Mouse (Mus musculus) lung, embryonic 16.5 days (tissue): ENCODE results near the gene 2310050C09Rik. TPM values are rescaled to one million over a fixed set of nuclear protein-coding genes. Genes with fewer than 3 reads are reported as not detected.
A peak's percentile ranks its signal among the peaks of the same experiment; 100 is the strongest.

ENCODE experiments used
- ATAC-seq: fragments of 200-750 bp; cut with Nextera tagmentation; 2 replicates; pipeline ENCODE4 v1.8.0; 2017; ENCODE audit warnings: low read depth, mild to moderate bottlenecking, moderate library complexity
- H3K27ac ChIP-seq: fragments of 300-500 bp; sonication (generic); 2 replicates; pipeline ENCODE4 v1.5.1; 2014; ENCODE audit warnings: mild to moderate bottlenecking, control low read depth, low read length
- H3K27me3 ChIP-seq: fragments of 300-500 bp; sonication (generic); 2 replicates; pipeline ENCODE4 v1.6.1; 2014; ENCODE audit warnings: low read depth, low read length, mixed read lengths; ENCODE audit not compliant: control insufficient read depth, insufficient read depth
- H3K36me3 ChIP-seq: fragments of 300-500 bp; sonication (generic); 2 replicates; pipeline ENCODE4 v1.6.1; 2014; ENCODE audit warnings: low read length; ENCODE audit not compliant: control insufficient read depth, insufficient read depth
- H3K4me1 ChIP-seq: fragments of 300-500 bp; sonication (generic); replicated peaks from 2 replicates; pipeline ENCODE4 v1.6.1; 2014; ENCODE audit warnings: low read length, mixed read lengths; ENCODE audit not compliant: control insufficient read depth, insufficient read depth
- H3K4me2 ChIP-seq: fragments of 300-500 bp; sonication (generic); 2 replicates; pipeline ENCODE4 v1.6.1; 2014; ENCODE audit warnings: low read depth, low read length, control low read depth
- H3K4me3 ChIP-seq: fragments of 300-500 bp; sonication (generic); 2 replicates; pipeline ENCODE4 v1.5.1; 2014; ENCODE audit warnings: mild to moderate bottlenecking, low read length, control low read depth
- H3K9ac ChIP-seq: fragments of 300-500 bp; sonication (generic); 2 replicates; pipeline ENCODE4 v1.6.1; 2014; ENCODE audit warnings: low read length, control low read depth
- H3K9me3 ChIP-seq: fragments of 300-500 bp; sonication (generic); 2 replicates; pipeline ENCODE4 v1.6.1; 2016; ENCODE audit warnings: low read length; ENCODE audit not compliant: control insufficient read depth
- WGBS: fragments of 180-500 bp; shearing (Covaris S2); extraction: QIAGEN DNeasy Blood & Tissue Kit; methylation state at CpG from one replicate; pipeline ENCODE4 v1.1.7; 2014; 5-methylcytosine and 5-hydroxymethylcytosine counted together
- polyA plus RNA-seq: library from polyadenylated mRNA; unstranded; fragments of >200 nt; fragmentation: Nextera tagmentation; extraction: Ambion mirVana; gene quantifications from 2 replicates; pipeline ENCODE4 v1.2.1, GENCODE M21; 2015

Gene 2310050C09Rik
- polyA plus RNA-seq, result not detected in 2 replicates

- WGBS, result 64% methylated on average over 4 of the region's 4 CpGs
- no peak within 1 kb of the TSS for H3K27ac ChIP-seq
- no peaks in the 10 kb centered on the region for H3K4me1 ChIP-seq
Observed at GRCm38 (mm10) chr3:92870116-92870515, at the start of gene 2310050C09Rik. Gene 2310050C09Rik (minus strand): TSS chr3:92870216.

DNA sequence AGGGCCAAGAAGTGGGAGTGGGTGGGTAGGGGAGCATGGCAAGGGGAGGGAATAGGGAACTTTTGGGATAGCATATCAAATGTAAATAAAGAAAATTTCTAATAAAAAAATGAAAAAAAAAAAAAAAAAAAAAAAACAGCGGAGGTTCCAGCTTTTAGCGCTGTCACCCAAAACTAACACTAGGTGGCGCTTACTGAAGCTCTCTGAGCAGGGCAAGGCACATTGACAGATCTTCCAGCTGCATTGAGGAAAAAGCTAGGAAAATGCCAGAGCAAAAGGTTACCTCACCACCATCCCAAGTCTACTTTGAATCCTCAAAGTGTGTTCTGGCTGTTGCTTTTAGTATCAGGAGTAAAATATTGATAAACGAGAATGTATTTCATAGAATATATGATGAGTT, 37.6 kb upstream of the 2310050C09Rik start:
- no peaks in the 10 kb centered on the region for H3K36me3 ChIP-seq
- no peak overlapping the region for H3K4me2 ChIP-seq
- no peak overlapping the region for H3K27ac ChIP-seq
- no peaks in the 10 kb centered on the region for H3K9me3 ChIP-seq
- no peak for ATAC-seq
- H3K9ac ChIP-seq, result no peak overlapping the region
- WGBS, result 26% methylated on average over 4 of the region's 4 CpGs
- H3K4me3 ChIP-seq, result no peak overlapping the region
- no peaks in the 10 kb centered on the region for H3K4me1 ChIP-seq
- H3K27me3 ChIP-seq, result no peaks in the 10 kb centered on the region

More at GRCm38 (mm10) chr3:92870116-92870515, at the start of gene 2310050C09Rik:
- Histone ChIP-seq H3K9ac (no peak within 1 kb of the TSS), H3K27me3 (no peaks in the 10 kb centered on the region), H3K4me3 (no peak within 1 kb of the TSS), H3K36me3 (no peaks in the 10 kb centered on the region), H3K4me2 (no peak within 1 kb of the TSS), H3K9me3 (no peaks in the 10 kb centered on the region)
- no peak for ATAC-seq

DNA sequence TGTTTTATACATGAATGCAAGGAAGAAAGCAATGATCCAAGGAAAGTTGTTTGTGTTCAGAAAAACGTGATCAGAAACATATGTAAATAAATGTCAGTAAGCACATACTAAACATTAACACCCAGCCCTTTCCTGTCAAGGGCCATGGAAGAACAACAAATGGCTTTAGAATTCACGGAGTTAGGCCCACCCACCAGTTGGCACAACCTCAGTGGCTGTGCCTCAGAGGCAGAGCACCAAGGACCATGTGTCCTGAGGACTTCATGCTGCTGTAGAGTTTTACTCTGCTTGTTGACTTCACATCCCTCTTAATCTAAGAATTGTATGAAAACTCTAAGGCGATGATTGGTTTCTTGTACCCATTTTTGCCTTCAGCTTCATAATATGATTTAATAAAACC, 35.2 kb upstream of the 2310050C09Rik start:
- ATAC-seq, result no peak
- Histone ChIP-seq H3K9me3 (no peaks in the 10 kb centered on the region), H3K36me3 (no peaks in the 10 kb centered on the region), H3K4me2 (no peak overlapping the region), H3K4me1 (no peaks in the 10 kb centered on the region), H3K9ac (no peak overlapping the region), H3K27ac (no peak overlapping the region), H3K27me3 (no peaks in the 10 kb centered on the region), H3K4me3 (no peak overlapping the region)
- WGBS, result 32% methylated on average over 3 of the region's 3 CpGs

DNA sequence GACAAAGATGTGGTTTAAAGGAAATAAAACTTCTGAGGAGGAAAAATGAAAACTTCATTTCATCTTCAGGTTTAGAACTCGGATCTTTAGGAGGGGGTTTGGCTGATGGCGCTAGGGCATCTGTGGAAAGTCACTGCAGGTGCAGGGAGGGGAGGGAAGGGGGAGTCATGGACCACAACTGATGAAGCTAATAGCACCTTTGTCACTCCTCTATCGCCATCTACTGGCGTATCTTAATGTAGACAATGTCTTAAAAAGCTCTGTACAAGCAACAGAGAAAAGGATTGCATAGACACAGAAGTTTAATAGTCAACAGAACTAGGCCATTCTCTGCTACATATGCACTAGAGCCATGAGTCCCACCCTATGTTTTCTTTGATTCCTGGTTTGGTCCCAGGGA, 33.6 kb upstream of the 2310050C09Rik start:
- H3K9ac ChIP-seq, result no peak overlapping the region
- 33% methylated on average over 4 of the region's 4 CpGs for WGBS
- no peaks in the 10 kb centered on the region for H3K9me3 ChIP-seq
- H3K27me3 ChIP-seq, result no peaks in the 10 kb centered on the region
- no peak overlapping the region for H3K27ac ChIP-seq
- H3K4me3 ChIP-seq, result no peak overlapping the region
- no peak overlapping the region for H3K4me2 ChIP-seq
- no peak for ATAC-seq
- no peaks in the 10 kb centered on the region for H3K36me3 ChIP-seq
- H3K4me1 ChIP-seq, result no peaks in the 10 kb centered on the region

DNA sequence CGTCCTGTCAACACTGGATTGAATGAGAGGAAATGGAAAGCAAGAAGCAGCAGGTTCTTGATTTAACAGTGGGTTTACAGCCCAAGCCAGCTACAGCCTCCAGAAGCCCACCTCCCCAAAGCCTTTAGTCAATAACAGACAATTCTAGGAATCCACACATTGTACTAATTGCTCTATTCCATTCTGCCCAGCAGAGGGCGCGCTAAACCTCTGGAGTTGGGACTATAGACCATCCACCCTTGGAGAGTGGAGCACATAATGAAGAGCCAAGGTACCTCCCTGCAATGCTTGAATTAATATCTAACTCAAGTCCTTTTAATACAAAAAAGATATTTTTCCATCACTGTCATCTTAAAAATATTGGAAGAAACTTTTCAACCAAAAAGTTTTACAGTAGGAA, 33.0 kb upstream of the 2310050C09Rik start:
- Histone ChIP-seq H3K4me1 (no peaks in the 10 kb centered on the region), H3K36me3 (no peaks in the 10 kb centered on the region), H3K4me2 (no peak overlapping the region), H3K27ac (no peak overlapping the region), H3K9ac (no peak overlapping the region), H3K4me3 (no peak overlapping the region), H3K27me3 (no peaks in the 10 kb centered on the region), H3K9me3 (no peaks in the 10 kb centered on the region)
- ATAC-seq, result no peak
- WGBS, result 23% methylated on average over 3 of the region's 3 CpGs

GRCm38 (mm10) chr3:92894489-92894888, 24.5 kb upstream of the 2310050C09Rik start:
- no peak for ATAC-seq

GRCm38 (mm10) chr3:92894063-92894462, 24.0 kb upstream of the 2310050C09Rik start:
- Histone ChIP-seq H3K4me1 (no peaks in the 10 kb centered on the region), H3K9me3 (no peaks in the 10 kb centered on the region), H3K4me2 (no peak overlapping the region), H3K9ac (no peak overlapping the region), H3K27me3 (no peaks in the 10 kb centered on the region), H3K4me3 (no peak overlapping the region), H3K36me3 (no peaks in the 10 kb centered on the region), H3K27ac (no peak overlapping the region)
- WGBS, result 46% methylated on average over 3 of the region's 3 CpGs
- ATAC-seq, result peak; percentile 60

More at GRCm38 (mm10) chr3:92894489-92894888, 24.5 kb upstream of the 2310050C09Rik start:
- H3K4me1 ChIP-seq, result no peaks in the 10 kb centered on the region
- H3K4me3 ChIP-seq, result no peak overlapping the region
- H3K9ac ChIP-seq, result no peak overlapping the region
- H3K4me2 ChIP-seq, result no peak overlapping the region
- H3K27me3 ChIP-seq, result no peaks in the 10 kb centered on the region
- H3K36me3 ChIP-seq, result no peaks in the 10 kb centered on the region
- WGBS, result 49% methylated on average over 1 of the region's 1 CpGs
- H3K27ac ChIP-seq, result no peak overlapping the region
- H3K9me3 ChIP-seq, result no peaks in the 10 kb centered on the region

GRCm38 (mm10) chr3:92874180-92874579, 4.2 kb upstream of the 2310050C09Rik start:
- H3K36me3 ChIP-seq, result no peaks in the 10 kb centered on the region
- ATAC-seq, result no peak
- 70% methylated on average over 3 of the region's 3 CpGs for WGBS
- no peak overlapping the region for H3K4me2 ChIP-seq
- H3K27me3 ChIP-seq, result no peaks in the 10 kb centered on the region
- H3K27ac ChIP-seq, result no peak overlapping the region
- no peaks in the 10 kb centered on the region for H3K9me3 ChIP-seq
- no peaks in the 10 kb centered on the region for H3K4me1 ChIP-seq
- H3K9ac ChIP-seq, result no peak overlapping the region
- H3K4me3 ChIP-seq, result no peak overlapping the region

- Histone ChIP-seq H3K9ac (no peak within 1 kb of the TSS), H3K9me3 (no peaks in the 10 kb centered on the region), H3K4me3 (no peak within 1 kb of the TSS), H3K4me1 (no peaks in the 10 kb centered on the region), H3K27me3 (no peaks in the 10 kb centered on the region), H3K36me3 (no peaks in the 10 kb centered on the region), H3K4me2 (no peak within 1 kb of the TSS), H3K27ac (no peak within 1 kb of the TSS)
- no peak for ATAC-seq
- WGBS, result 78% methylated on average over 3 of the region's 3 CpGs
Observed at GRCm38 (mm10) chr3:92851186-92851585, 18.8 kb downstream of the 2310050C09Rik start, which contains the start of gene Lce1l. Gene Lce1l (minus strand): TSS chr3:92851286.

DNA sequence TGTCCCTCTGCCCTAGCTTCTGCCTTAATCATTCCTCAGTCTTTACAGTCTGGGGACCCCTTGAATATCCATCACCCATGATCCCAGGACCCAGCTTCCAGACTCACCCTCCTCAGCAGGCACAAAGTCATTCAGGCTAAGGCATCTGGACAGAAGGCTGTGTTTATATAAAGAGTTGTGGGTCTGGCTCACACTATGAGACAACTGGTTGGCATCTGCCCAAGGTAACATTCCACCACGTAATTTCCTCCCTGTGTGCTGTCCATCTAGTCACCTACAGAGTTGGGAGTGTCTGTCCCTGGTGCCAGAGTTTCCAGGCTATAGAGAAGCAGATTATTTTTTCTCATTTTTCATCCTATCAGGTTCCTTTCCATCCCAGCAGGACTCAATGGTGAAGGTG, 42.9 kb downstream of the 2310050C09Rik start, which contains the start of gene Kprp:
Gene Kprp, minus strand, starts transcription at position 140 of the 400 bp plus-strand sequence.
- Histone ChIP-seq H3K36me3 (no peaks in the 10 kb centered on the region), H3K4me2 (no peak within 1 kb of the TSS), H3K4me1 (no peaks in the 10 kb centered on the region), H3K27me3 (no peaks in the 10 kb centered on the region), H3K9ac (no peak within 1 kb of the TSS), H3K27ac (no peak within 1 kb of the TSS), H3K4me3 (no peak within 1 kb of the TSS), H3K9me3 (no peaks in the 10 kb centered on the region)
- no peak for ATAC-seq
- 7% methylated on average over 1 of the region's 1 CpGs for WGBS
